Mouse (Mus musculus) large intestine, adult 2 months (tissue): Measurements from ENCODE around the gene Sema4a. TPM values are rescaled to one million over a fixed set of nuclear protein-coding genes. Genes with fewer than 3 reads are reported as not detected.

Experiments used
- DNase-seq: peaks from one replicate; pipeline ENCODE4 v3.0.0-alpha.2; 2012; ENCODE audit warnings: low read depth, low spot score
- WGBS: fragments of 180-500 bp; shearing (Covaris S2); methylation state at CpG from one replicate; pipeline ENCODE4 v1.1.7; 2018; 5-methylcytosine and 5-hydroxymethylcytosine counted together
- polyA plus RNA-seq: library from polyadenylated mRNA; depleted of rRNA; stranded (reverse); fragments of >200 nt; gene quantifications from 2 replicates; pipeline ENCODE4 v1.2.3, GENCODE M21; 2012; rRNA removed

Sema4a gene
- 221 and 227 TPM in 2 replicates for polyA plus RNA-seq

GRCm38 (mm10) chr3:88460983-88461696 is at the start of gene Sema4a:
Gene Sema4a, minus strand, starts transcription at chr3:88461182.
- WGBS, result 62% methylated on average over 12 of the region's 12 CpGs
- no peak for DNase-seq

- DNase-seq, result no peak
- WGBS, result 2% methylated on average over 31 of the region's 31 CpGs
Measured at GRCm38 (mm10) chr3:88509692-88510420, 48.9 kb upstream of the Sema4a start, which contains the start of gene Lmna. Gene Lmna, minus strand, starts transcription at chr3:88509956.

- whole genome bisulfite sequencing, result 47% methylated on average over 3 of the region's 3 CpGs
- no peak for DNase-seq
Measured at GRCm38 (mm10) chr3:88509250-88509649, 48.3 kb upstream of the Sema4a start.

GRCm38 (mm10) chr3:88505765-88506164 is 44.8 kb upstream of the Sema4a start:
- WGBS, result 58% methylated on average over 7 of the region's 7 CpGs
- DNase-seq, result no peak

- 83% methylated on average over 6 of the region's 6 CpGs for WGBS
- no peak for DNase-seq
Measured at GRCm38 (mm10) chr3:88505081-88505480, 44.1 kb upstream of the Sema4a start.

GRCm38 (mm10) chr3:88503881-88504746 is 43.1 kb upstream of the Sema4a start:
- DNase-seq, result no peak
- 56% methylated on average over 8 of the region's 8 CpGs for WGBS

- no peak for DNase-seq
- 19% methylated on average over 4 of the region's 4 CpGs for WGBS
Measured at GRCm38 (mm10) chr3:88503505-88503863, 42.5 kb upstream of the Sema4a start.

GRCm38 (mm10) chr3:88502641-88503504 is 41.9 kb upstream of the Sema4a start:
- 1% methylated on average over 55 of the region's 55 CpGs for WGBS
- no peak for DNase-seq

- DNase-seq, result no peak
- WGBS, result 3% methylated on average over 11 of the region's 11 CpGs
Measured at GRCm38 (mm10) chr3:88502031-88502571, 41.1 kb upstream of the Sema4a start.

- WGBS, result 15% methylated on average over 6 of the region's 6 CpGs
- no peak for DNase-seq
Measured at GRCm38 (mm10) chr3:88501366-88502030, 40.5 kb upstream of the Sema4a start.

GRCm38 (mm10) chr3:88500655-88501365 is 39.8 kb upstream of the Sema4a start:
- DNase-seq, result no peak
- 8% methylated on average over 4 of the region's 4 CpGs for WGBS

GRCm38 (mm10) chr3:88500087-88500486 is 39.1 kb upstream of the Sema4a start:
- no peak for DNase-seq
- 41% methylated on average over 7 of the region's 7 CpGs for WGBS

GRCm38 (mm10) chr3:88499580-88499979 is 38.6 kb upstream of the Sema4a start:
- WGBS, result 51% methylated on average over 4 of the region's 4 CpGs
- no peak for DNase-seq

- 17% methylated on average over 10 of the region's 10 CpGs for WGBS
- no peak for DNase-seq
Measured at GRCm38 (mm10) chr3:88495741-88496415, 34.9 kb upstream of the Sema4a start.

GRCm38 (mm10) chr3:88494836-88495628 is 34.0 kb upstream of the Sema4a start:
- no peak for DNase-seq

GRCm38 (mm10) chr3:88493706-88494582 is 33.0 kb upstream of the Sema4a start:
- 26% methylated on average over 11 of the region's 11 CpGs for WGBS
- no peak for DNase-seq

More at GRCm38 (mm10) chr3:88494836-88495628, 34.0 kb upstream of the Sema4a start:
- WGBS, result 15% methylated on average over 9 of the region's 9 CpGs
